Mouse (Mus musculus) liver, adult (tissue): Measurements from ENCODE around the gene Dld.

Experiments used
- GATA4 ChIP-seq: IDR thresholded peaks from 2 replicates; pipeline ENCODE4 v1.6.1; 2014; ENCODE audit warnings: mild to moderate bottlenecking, low read length; ENCODE audit not compliant: insufficient replicate concordance

Dld gene

GRCm38 (mm10) chr12:31307011-31307410, 44.2 kb downstream of the Dld start:
- TF ChIP-seq GATA4, result no peak

- no peak for TF ChIP-seq GATA4
Measured at GRCm38 (mm10) chr12:31306075-31306675, 45.1 kb downstream of the Dld start.

DNA sequence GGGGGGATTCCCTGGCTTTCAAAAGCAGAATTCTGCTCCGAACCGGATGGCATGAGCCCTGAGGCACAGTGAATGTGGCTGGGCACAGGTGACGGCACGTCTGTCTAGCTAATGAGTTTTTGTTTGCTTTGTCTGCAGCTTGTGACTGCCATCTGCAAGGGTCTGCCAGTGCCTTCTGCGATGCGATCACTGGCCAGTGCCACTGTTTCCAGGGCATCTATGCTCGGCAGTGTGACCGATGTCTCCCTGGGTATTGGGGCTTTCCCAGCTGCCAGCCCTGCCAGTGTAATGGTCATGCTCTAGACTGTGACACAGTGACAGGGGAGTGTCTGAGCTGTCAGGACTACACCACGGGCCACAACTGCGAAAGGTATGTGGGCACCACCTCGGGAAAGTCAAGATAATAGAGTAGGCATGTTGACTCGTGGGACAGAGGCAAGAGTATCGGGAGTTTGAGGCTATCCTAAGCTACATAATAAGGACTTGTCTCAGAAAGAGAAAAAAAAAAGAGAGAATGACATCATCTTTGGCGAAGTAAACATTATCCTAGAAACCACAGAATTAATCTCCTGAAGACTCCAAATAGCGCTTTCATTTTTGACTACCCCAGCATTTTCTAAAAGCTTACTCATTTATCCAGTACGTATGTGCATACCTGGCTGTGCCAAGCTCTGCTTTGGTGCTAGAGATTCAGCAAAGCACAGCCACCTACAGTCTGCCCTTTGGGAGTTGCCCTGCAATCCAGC, 48.3 kb downstream of the Dld start:
- TF ChIP-seq GATA4, result no peak

- TF ChIP-seq GATA4, result no peak
Measured at GRCm38 (mm10) chr12:31302266-31302665, 49.0 kb downstream of the Dld start.

- no peak for TF ChIP-seq GATA4
Measured at GRCm38 (mm10) chr12:31300276-31300675, 51.0 kb downstream of the Dld start.

DNA sequence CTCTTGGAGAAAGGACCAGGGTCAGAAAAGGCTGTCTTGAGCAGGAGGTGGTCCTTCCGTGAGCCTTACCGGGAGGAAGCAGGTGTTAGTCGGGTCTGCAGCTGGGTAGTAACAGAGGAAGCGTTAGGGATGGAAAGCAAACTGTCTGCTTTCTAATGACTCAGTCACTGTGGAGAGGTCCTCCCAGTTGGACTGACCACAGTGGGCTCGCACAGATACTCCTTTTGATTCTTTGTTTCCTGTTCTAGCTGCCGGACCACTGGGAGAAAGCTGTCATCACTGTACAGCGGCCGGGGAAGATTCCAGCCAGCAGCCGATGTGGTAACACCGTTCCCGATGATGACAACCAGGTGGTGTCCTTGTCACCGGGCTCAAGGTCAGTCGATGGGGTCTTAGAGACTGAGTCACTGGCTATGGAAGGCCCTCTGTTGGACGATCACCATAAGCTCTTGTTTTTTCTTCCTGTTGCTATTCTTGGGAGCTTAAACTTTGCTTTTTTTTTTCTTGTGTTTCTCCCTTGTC, 51.5 kb downstream of the Dld start:
- TF ChIP-seq GATA4, result no peak

- TF ChIP-seq GATA4, result no peak
Measured at GRCm38 (mm10) chr12:31299126-31299525, 52.1 kb downstream of the Dld start.

DNA sequence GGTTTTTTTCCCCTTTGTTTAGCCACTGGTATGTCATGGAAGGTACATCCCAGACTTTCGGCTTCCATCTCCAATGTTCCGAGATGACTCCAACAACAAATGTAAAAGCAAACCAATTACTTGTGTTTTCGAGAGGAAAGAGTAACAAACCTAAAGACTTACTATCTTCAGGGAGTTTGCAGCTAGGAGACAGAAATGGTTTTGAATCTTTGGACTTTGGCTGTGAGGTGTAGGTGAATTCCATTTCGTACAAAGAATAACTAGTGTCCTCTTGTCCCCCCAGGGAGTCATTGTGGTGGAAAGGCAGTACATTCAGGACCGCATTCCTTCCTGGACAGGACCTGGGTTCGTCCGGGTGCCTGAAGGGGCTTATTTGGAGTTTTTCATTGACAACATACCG, 52.7 kb downstream of the Dld start:
- TF ChIP-seq GATA4, result no peak

- no peak for TF ChIP-seq GATA4
Measured at GRCm38 (mm10) chr12:31298122-31298521, 53.1 kb downstream of the Dld start.

DNA sequence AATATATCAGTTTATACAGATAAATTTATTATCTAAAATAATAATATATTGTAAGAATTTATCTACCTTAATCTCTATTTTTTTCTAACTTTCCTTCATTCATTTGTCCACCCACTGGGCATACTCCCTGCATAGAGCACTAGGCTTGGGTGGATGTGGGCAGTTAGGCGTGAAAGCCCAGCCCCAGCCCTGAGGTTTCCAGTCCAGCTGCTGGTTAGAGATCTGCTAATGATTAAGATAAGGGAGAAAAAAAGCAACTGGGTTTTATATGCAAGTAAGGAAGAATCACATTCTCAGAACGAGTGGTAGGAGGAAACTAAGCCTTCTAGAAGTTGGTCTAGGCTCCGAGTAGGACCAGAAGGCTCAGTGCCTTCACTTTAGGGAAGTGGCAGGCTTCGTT, 55.2 kb downstream of the Dld start:
- TF ChIP-seq GATA4, result no peak

- no peak for TF ChIP-seq GATA4
Measured at GRCm38 (mm10) chr12:31295505-31295904, 55.7 kb downstream of the Dld start.

GRCm38 (mm10) chr12:31294996-31295395, 56.3 kb downstream of the Dld start:
- no peak for TF ChIP-seq GATA4

DNA sequence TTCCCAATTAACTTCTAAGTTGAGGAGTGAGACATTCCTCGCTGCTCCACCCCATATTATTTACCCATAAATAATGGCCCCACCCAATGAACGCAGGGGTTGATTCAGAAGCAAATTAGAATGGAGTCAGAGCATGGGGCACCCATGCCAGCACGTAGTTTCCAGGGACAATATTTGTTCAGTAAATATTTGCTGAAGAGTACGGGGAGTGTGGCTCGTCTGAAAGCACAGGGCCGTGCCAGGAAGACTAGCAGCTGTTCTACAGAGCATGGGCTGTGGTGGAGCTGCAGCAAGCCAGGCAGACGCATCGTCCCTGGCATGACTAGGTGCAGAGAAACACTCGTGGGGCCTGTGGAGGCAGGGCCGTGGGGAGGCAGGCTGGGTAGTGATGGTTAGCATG, 56.7 kb downstream of the Dld start:
- no peak for TF ChIP-seq GATA4

GRCm38 (mm10) chr12:31293361-31294142, 57.7 kb downstream of the Dld start:
- TF ChIP-seq GATA4, result no peak

DNA sequence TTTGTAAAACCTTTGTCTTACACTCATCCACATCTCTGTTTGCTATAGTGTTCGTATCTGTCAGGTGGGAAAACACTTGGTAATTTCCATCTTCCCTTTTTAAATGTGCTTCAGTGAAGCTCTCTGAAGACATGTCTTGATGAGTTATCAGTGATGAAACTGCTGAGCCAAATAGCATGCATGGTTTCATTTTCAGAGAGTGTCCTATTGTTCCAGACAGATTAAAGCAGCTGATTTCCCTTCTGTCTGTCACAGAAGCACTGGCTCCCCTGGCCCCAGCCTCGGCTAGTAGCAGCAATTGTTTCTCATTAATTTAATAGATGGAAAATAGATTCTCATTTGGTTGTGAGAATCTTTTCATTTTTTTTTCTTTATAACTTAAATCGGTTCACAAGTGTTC, 60.3 kb downstream of the Dld start:
- TF ChIP-seq GATA4, result no peak

- TF ChIP-seq GATA4, result no peak
Measured at GRCm38 (mm10) chr12:31289046-31289445, 62.2 kb downstream of the Dld start.
